Mouse (Mus musculus) heart, adult 2 months (tissue): Measurements from ENCODE around the gene Hilpda. TPM values are rescaled to one million over a fixed set of nuclear protein-coding genes. Genes with fewer than 3 reads are reported as not detected.

Experiments
- DNase-seq, 2 experiments: peaks; one replicate each; pipeline ENCODE4 v3.0.0; 2021
- H3K27ac ChIP-seq: fragments of 200-600 bp; 2 replicates; pipeline ENCODE4 v1.8.1; 2022
- H3K27me3 ChIP-seq: fragments of 200-500 bp; 2 replicates; pipeline ENCODE4 v1.6.1; 2012; ENCODE audit warnings: mild to moderate bottlenecking, low read length, inconsistent platforms, mixed read lengths; ENCODE audit not compliant: control insufficient read depth, insufficient read depth
- H3K36me3 ChIP-seq: fragments of 200-500 bp; 2 replicates; pipeline ENCODE4 v1.6.1; 2012; ENCODE audit warnings: low read length, inconsistent platforms; ENCODE audit not compliant: control insufficient read depth, insufficient read depth
- H3K4me1 ChIP-seq: fragments of 200-500 bp; 2 replicates; pipeline ENCODE4 v1.6.1; 2011; ENCODE audit warnings: low read length; ENCODE audit not compliant: control insufficient read depth, insufficient read depth
- H3K4me3 ChIP-seq: fragments of 200-600 bp; 2 replicates; pipeline ENCODE4 v1.8.1; 2022
- H3K79me2 ChIP-seq: fragments of 200-500 bp; replicated peaks from 2 replicates; pipeline ENCODE4 v1.6.1; 2012; ENCODE audit warnings: mild to moderate bottlenecking, inconsistent platforms, low read length, moderate library complexity, mixed read lengths; ENCODE audit not compliant: control insufficient read depth, insufficient read depth
- H3K9ac ChIP-seq: fragments of 200-500 bp; 2 replicates; pipeline ENCODE4 v1.6.1; 2012; ENCODE audit warnings: low read depth, mild to moderate bottlenecking, control low read depth, inconsistent platforms, low read length, mixed read lengths
- CTCF ChIP-seq: fragments of 200-600 bp; IDR thresholded peaks from 2 replicates; pipeline ENCODE4 v1.8.1; 2022; ENCODE audit warnings: antibody characterized with exemption, mild to moderate bottlenecking, moderate library complexity
- EP300 ChIP-seq: fragments of 200-500 bp; IDR thresholded peaks from 2 replicates; pipeline ENCODE4 v1.6.1; 2011; ENCODE audit warnings: low read depth, low read length, control low read depth; ENCODE audit not compliant: insufficient read depth
- POLR2A ChIP-seq: fragments of 200-500 bp; IDR thresholded peaks from 2 replicates; pipeline ENCODE4 v1.6.1; 2011; ENCODE audit warnings: mild to moderate bottlenecking, low read depth, low read length, control low read depth; ENCODE audit not compliant: insufficient read depth
- WGBS: fragments of 180-500 bp; shearing (Covaris S2); methylation state at CpG from one replicate; pipeline ENCODE4 v1.1.7; 2018; 5-methylcytosine and 5-hydroxymethylcytosine counted together
- intact Hi-C: fragments of 180-260 bp; cut with DNase I; formaldehyde crosslinking; loops from one replicate; pipeline ENCODE4 v1.15.1; 2025
- polyA plus RNA-seq: library from polyadenylated mRNA; depleted of rRNA; stranded (reverse); fragments of >200 nt; gene quantifications from 2 replicates; pipeline ENCODE4 v1.2.3, GENCODE M21; 2012
- total RNA-seq, 2 experiments: library from RNA; stranded (reverse); gene quantifications; 2 replicates each; pipeline ENCODE4 v1.2.3; 2021

The Hilpda gene
- total and polyA plus RNA-seq, 3 experiments: 5.3 to 12.1 (median 5.3) TPM

DNA sequence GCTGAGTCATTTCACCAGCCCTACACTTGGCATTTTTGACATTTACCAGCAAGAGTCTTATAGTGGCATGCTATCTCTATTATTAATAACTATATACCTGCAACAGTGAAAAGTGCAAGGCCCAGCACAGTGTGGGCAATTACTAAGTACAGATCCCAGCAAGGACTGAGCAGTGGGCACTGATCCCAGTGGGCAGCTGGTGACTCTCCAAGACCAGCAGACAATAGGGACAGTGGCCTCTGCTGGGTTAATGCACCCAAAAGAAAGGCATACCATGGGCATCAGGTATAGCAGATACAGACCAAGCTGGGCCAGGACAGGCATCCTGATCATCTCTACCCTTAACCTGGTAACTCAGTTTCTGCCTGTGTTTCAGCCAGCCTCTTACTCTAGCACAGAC, 31.0 kb downstream of the Hilpda start:
- no peak for TF ChIP-seq CTCF
- TF ChIP-seq EP300: no peak
- TF ChIP-seq POLR2A: no peak
- Histone ChIP-seq H3K9ac (no peak overlapping the region), H3K4me1 (no peaks in the 10 kb centered on the region), H3K27ac (no peak overlapping the region), H3K4me3 (no peak overlapping the region), H3K79me2 (no peaks in the 10 kb centered on the region), H3K27me3 (no peaks in the 10 kb centered on the region), H3K36me3 (no peaks in the 10 kb centered on the region)
- intact Hi-C loops: no loop called here
- DNase-seq: no peak

DNA sequence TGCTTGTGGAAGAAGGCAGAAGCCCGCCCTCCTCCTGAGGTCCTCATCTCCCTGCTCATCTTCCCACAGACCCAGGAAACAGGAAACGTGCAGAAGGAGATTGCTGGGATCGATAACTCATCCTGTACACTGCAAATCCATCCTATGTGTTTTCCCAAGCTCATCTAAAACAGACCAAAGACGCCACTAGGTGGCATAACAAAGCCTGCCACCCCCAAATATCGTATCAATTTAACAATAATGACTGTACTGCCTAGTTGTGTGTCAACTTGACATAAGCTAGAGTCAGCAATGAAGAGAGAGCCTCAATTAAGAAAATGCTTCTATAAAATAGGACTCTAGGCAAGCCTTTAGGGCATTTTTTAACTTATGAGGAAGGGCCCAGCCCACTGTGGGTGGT, 31.4 kb downstream of the Hilpda start:
- H3K9ac ChIP-seq: no peak overlapping the region
- intact Hi-C loops: no loop called here
- H3K4me3 ChIP-seq: no peak overlapping the region
- 38% methylated on average over 5 of the region's 5 CpGs for WGBS
- no peaks in the 10 kb centered on the region for H3K4me1 ChIP-seq
- H3K27me3 ChIP-seq: no peaks in the 10 kb centered on the region
- H3K27ac ChIP-seq: no peak overlapping the region
- no peaks in the 10 kb centered on the region for H3K79me2 ChIP-seq
- no peak for DNase-seq
- TF ChIP-seq CTCF (peak; percentile 52), EP300 (no peak), POLR2A (no peak)
- no peaks in the 10 kb centered on the region for H3K36me3 ChIP-seq

DNA sequence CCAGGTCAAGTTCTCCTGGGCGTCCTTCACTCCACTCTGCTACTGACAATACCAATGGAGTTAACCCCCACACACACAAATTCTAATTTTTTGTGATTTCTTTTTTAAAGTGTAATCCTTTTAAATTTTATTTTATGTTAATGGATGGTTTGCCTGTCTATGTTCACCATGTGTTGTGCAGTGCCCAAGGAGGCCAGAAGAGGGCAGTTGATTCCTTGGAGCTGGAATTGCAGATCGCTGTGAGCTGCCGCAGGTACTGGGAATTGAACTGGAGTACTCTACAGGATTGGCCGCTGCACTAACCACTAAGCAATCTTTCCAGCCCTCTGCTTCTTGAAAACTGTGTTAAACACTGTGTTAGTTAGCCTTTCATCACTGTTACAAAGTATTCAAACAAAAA, 33.2 kb downstream of the Hilpda start:
- intact Hi-C loops: no loop called here
- WGBS: 87% methylated on average over 4 of the region's 4 CpGs
- no peak overlapping the region for H3K4me3 ChIP-seq
- DNase-seq: no peak
- no peaks in the 10 kb centered on the region for H3K27me3 ChIP-seq
- H3K36me3 ChIP-seq: no peaks in the 10 kb centered on the region
- no peaks in the 10 kb centered on the region for H3K4me1 ChIP-seq
- H3K79me2 ChIP-seq: no peaks in the 10 kb centered on the region
- peak; percentile 19; the same call in 1 of the 2 replicates for TF ChIP-seq CTCF
- no peak for TF ChIP-seq EP300
- no peak for TF ChIP-seq POLR2A
- no peak overlapping the region for H3K27ac ChIP-seq
- no peak overlapping the region for H3K9ac ChIP-seq

DNA sequence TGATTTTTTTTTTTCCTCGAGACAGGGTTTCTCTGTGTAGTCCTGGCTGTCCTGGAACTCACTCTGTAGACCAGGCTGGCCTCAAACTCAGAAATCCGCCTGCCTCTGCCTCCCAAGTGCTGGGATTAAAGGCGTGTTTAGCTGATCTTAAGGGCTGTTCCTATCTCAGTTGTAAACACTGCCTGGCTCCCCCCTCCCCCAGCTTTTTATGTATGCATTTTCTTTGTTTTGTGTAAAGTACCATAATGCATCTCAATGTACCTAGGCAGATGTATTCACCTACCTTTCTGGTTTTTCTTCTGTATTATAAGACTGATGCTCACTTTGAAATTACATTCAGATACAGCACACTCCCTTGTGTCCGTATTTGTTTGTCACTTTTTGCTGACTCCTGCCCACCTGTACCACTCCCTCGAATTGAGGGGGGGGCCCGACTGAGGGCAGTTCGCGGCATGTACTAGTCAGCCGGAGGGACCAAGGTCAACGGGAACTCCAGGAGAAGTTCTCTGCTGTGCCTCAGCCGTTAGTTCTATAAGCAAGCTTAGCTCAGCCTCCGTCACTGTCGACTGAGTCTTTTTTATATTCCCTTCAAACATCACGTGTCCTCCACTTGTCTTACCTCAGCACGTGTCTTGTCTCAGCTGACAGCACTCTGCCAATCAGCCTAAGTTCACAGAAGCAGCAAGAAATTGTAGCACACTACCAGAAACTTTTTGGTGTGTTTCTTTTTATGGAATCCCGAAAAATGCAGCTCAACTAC, 36.7 kb downstream of the Hilpda start:
- intact Hi-C loops: no loop called here
- 87% methylated on average over 16 of the region's 16 CpGs for WGBS
- no peaks in the 10 kb centered on the region for H3K36me3 ChIP-seq
- no peak overlapping the region for H3K4me3 ChIP-seq
- TF ChIP-seq EP300 (no peak), POLR2A (no peak), CTCF (no peak)
- no peaks in the 10 kb centered on the region for H3K4me1 ChIP-seq
- H3K27me3 ChIP-seq: no peaks in the 10 kb centered on the region
- no peak overlapping the region for H3K9ac ChIP-seq
- no peaks in the 10 kb centered on the region for H3K79me2 ChIP-seq
- DNase-seq: no peak
- H3K27ac ChIP-seq: no peak overlapping the region

DNA sequence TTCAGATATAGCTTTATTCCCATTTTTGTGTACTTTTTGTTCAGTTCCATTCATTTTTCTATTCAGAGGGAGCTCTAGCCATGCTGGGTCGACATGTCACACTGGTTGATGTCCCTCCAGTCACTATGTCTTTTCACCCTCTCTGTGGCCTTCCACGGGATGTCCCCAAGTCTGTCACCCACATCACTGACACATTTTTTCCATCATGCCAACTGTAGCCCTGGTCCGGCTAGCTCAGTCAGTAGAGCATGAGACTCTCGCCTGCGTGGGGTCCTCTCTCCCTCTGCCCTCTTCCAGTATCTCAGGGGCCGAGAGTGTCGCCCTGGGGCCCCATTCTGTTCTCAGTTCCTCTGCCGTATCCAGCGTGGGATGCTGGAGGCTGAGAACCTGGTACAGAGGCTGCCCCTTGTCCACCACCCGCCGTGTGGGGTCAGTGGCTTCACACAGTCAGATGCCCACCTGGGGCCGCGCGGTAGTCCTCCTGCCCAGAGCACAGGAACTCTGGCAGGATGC, 41.5 kb downstream of the Hilpda start:
- Histone ChIP-seq H3K79me2 (no peaks in the 10 kb centered on the region), H3K36me3 (no peaks in the 10 kb centered on the region), H3K4me1 (peaks cover 1% of the 10 kb centered on the region; the same call in 1 of the 2 replicates), H3K27ac (no peak overlapping the region), H3K9ac (no peak overlapping the region), H3K27me3 (no peaks in the 10 kb centered on the region), H3K4me3 (no peak overlapping the region)
- no peak for TF ChIP-seq POLR2A
- TF ChIP-seq EP300: no peak
- no peak for TF ChIP-seq CTCF
- WGBS: 70% methylated on average over 14 of the region's 14 CpGs
- intact Hi-C loops: no loop called here
- DNase-seq: no peak

DNA sequence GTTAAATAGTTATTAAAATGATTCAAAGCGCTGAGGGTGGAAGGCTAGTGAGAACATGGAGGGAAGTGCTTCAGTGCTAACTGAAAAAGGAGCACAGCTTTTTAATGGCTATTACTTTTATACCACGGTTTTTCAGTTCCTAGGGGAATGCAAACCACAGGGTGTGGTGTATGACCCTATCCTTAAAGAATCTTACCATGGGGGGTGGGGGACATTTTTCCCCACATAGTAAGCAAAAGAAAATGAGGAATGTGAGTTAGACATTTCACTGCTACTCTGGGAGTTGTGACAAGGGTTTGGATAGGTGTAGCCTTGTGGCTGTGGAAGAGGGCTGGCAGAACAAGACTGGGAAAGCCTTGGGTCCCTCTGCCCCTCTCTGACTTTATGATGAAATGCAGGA, 45.0 kb downstream of the Hilpda start:
- Histone ChIP-seq H3K4me3 (no peak overlapping the region), H3K27me3 (no peaks in the 10 kb centered on the region), H3K9ac (no peak overlapping the region), H3K4me1 (peaks cover 1% of the 10 kb centered on the region; the same call in 1 of the 2 replicates), H3K27ac (no peak overlapping the region), H3K79me2 (no peaks in the 10 kb centered on the region), H3K36me3 (no peaks in the 10 kb centered on the region)
- TF ChIP-seq POLR2A (no peak), CTCF (no peak), EP300 (no peak)
- intact Hi-C loops: no loop called here
- WGBS: 61% methylated on average over 2 of the region's 2 CpGs
- DNase-seq: no peak
